Mouse (Mus musculus) right cerebral cortex, postnatal 36 days (tissue): ENCODE results near the gene Pabpc1l.

ENCODE experiments used
- DNase-seq, 2 experiments: peaks; one replicate each; pipeline ENCODE4 v3.0.0; 2022; ENCODE audit warnings: low spot score in 2 of 2, mixed read lengths in 1 of 2

The Pabpc1l gene

GRCm38 (mm10) chr2:164025150-164025549 is at the start of gene Pabpc1l:
Gene Pabpc1l, plus strand, starts transcription at chr2:164025450.
- no peak for DNase-seq

- no peak for DNase-seq
Measured at GRCm38 (mm10) chr2:163976448-163976847, 48.8 kb upstream of the Pabpc1l start.

- no peak for DNase-seq
Measured at GRCm38 (mm10) chr2:163987233-163987632, 38.0 kb upstream of the Pabpc1l start.

GRCm38 (mm10) chr2:163992871-163993270 is 32.4 kb upstream of the Pabpc1l start:
- no peak for DNase-seq

- no peak for DNase-seq
Measured at GRCm38 (mm10) chr2:163994654-163994976, 30.6 kb upstream of the Pabpc1l start, which contains the start of gene Ywhab. Gene Ywhab, plus strand, starts transcription at chr2:163994960.

GRCm38 (mm10) chr2:163994977-163995862 is 30.0 kb upstream of the Pabpc1l start:
- peak; percentile 89 to 94 for DNase-seq

- DNase-seq = no peak
Measured at GRCm38 (mm10) chr2:163996275-163996674, 29.0 kb upstream of the Pabpc1l start.

GRCm38 (mm10) chr2:163996899-163997298 is 28.4 kb upstream of the Pabpc1l start:
- no peak for DNase-seq

GRCm38 (mm10) chr2:163998981-163999380 is 26.3 kb upstream of the Pabpc1l start:
- DNase-seq = no peak

GRCm38 (mm10) chr2:164002637-164003036 is 22.6 kb upstream of the Pabpc1l start:
- peak; percentile 56 to 69 for DNase-seq

GRCm38 (mm10) chr2:164004503-164004902 is 20.7 kb upstream of the Pabpc1l start:
- no peak for DNase-seq

- DNase-seq = no peak
Measured at GRCm38 (mm10) chr2:164006932-164007331, 18.3 kb upstream of the Pabpc1l start.

- no peak for DNase-seq
Measured at GRCm38 (mm10) chr2:164007547-164007946, 17.7 kb upstream of the Pabpc1l start.

GRCm38 (mm10) chr2:164007987-164008545 is 17.2 kb upstream of the Pabpc1l start:
- no peak for DNase-seq

GRCm38 (mm10) chr2:164009227-164009626 is 16.0 kb upstream of the Pabpc1l start:
- no peak for DNase-seq

GRCm38 (mm10) chr2:164010496-164010895 is 14.8 kb upstream of the Pabpc1l start:
- no peak for DNase-seq

- DNase-seq = no peak
Measured at GRCm38 (mm10) chr2:164010944-164011343, 14.3 kb upstream of the Pabpc1l start.

- no peak for DNase-seq
Measured at GRCm38 (mm10) chr2:164015304-164015703, 9.9 kb upstream of the Pabpc1l start.

GRCm38 (mm10) chr2:164018910-164019309 is 6.3 kb upstream of the Pabpc1l start:
- no peak for DNase-seq

- DNase-seq = no peak
Measured at GRCm38 (mm10) chr2:164019943-164020342, 5.3 kb upstream of the Pabpc1l start.

- no peak for DNase-seq
Measured at GRCm38 (mm10) chr2:164022104-164022503, 3.1 kb upstream of the Pabpc1l start.

GRCm38 (mm10) chr2:164031147-164031546 is 5.9 kb downstream of the Pabpc1l start:
- DNase-seq = no peak

- DNase-seq = no peak
Measured at GRCm38 (mm10) chr2:164032973-164033372, 7.7 kb downstream of the Pabpc1l start.
